Mouse (Mus musculus) liver, embryonic 14.5 days (tissue): ENCODE measurements around the gene Cep152.

Experiments used
- CTCF ChIP-seq: IDR thresholded peaks from 2 replicates; pipeline ENCODE4 v1.5.1; 2016; ENCODE audit warnings: antibody characterized with exemption, low read depth, control low read depth
- EP300 ChIP-seq: IDR thresholded peaks from 2 replicates; pipeline ENCODE4 v1.6.1; 2016; ENCODE audit warnings: antibody characterized with exemption, low read depth

DNA sequence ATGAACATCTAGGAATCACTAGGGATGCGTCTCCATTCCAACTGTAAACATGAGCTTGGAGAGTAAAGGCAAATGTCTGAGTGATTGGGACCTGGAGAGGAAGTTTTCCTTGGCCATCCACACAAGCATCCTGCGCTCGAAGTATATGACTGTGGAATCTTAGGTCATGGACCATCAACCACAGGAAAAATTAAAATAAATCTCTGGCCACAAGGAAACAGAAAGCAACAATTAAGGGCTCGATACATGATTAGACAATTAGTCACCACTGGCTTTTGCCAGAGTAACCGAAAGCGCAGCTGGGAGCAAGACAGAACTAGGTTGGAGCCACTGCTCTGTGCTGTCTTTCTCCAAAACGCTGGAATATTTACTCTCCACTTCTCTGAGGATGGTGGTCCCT is 84.3 kb downstream of the Cep152 start:
- TF ChIP-seq EP300 (no peak), CTCF (no peak)
